Mouse (Mus musculus) megakaryocyte, embryonic 14.5 days (primary cell): Measurements from ENCODE around the gene Tmed10.

Experiments used
- FLI1 ChIP-seq: IDR thresholded peaks from 2 replicates; pipeline ENCODE4 v1.6.1; 2012; ENCODE audit warnings: low read length, inconsistent platforms, mixed read lengths
- GATA1 ChIP-seq: IDR thresholded peaks from 3 replicates; pipeline ENCODE4 v1.6.1; 2012; ENCODE audit warnings: mixed read lengths, low read length, inconsistent platforms, borderline replicate concordance

GRCm38 (mm10) chr12:85385995-85386375 is 11.3 kb upstream of the Tmed10 start:
- no peak for TF ChIP-seq GATA1
- TF ChIP-seq FLI1: no peak
